Mouse (Mus musculus) testis, adult 2 months (tissue): ENCODE measurements around the gene Rad51b.

Source experiments
- CTCF ChIP-seq: fragments of 200-500 bp; IDR thresholded peaks from 2 replicates; pipeline ENCODE4 v1.5.1; 2012; ENCODE audit warnings: low read depth, mild to moderate bottlenecking, inconsistent platforms, low read length, moderate library complexity; ENCODE audit not compliant: control insufficient read depth, insufficient read depth, insufficient replicate concordance
- POLR2A ChIP-seq: fragments of 200-500 bp; IDR thresholded peaks from 2 replicates; pipeline ENCODE4 v1.6.1; 2012; ENCODE audit warnings: low read depth, mild to moderate bottlenecking, inconsistent platforms, low read length, moderate library complexity; ENCODE audit not compliant: control insufficient read depth

- TF ChIP-seq CTCF (no peak), POLR2A (no peak)
These were observed 389.7 kb downstream of the Rad51b start for GRCm38 (mm10) chr12:79686594-79687325.
